Mouse (Mus musculus): ENCODE data around the gene Olfr153. TPM values are rescaled to one million over a fixed set of nuclear protein-coding genes. Genes with fewer than 3 reads are reported as not detected.

The Olfr153 gene
- total RNA-seq (2023), result not detected in 2 replicates

GRCm38 (mm10) chr2:87531496-87531895 lies at the start of gene Olfr153:
Olfr153 (plus strand) TSS chr2:87531796.

GRCm38 (mm10) chr2:87496993-87497392 lies 34.6 kb upstream of the Olfr153 start, which contains the start of gene Pramel7:
Pramel7 (minus strand) TSS chr2:87497093.

GRCm38 (mm10) chr2:87506265-87506664 lies 25.3 kb upstream of the Olfr153 start, which contains the start of gene Pramel6:
Pramel6 (plus strand) TSS chr2:87506565.

GRCm38 (mm10) chr2:87545442-87545841 lies 13.8 kb downstream of the Olfr153 start, which contains the start of gene Olfr1128:
Olfr1128 (minus strand) TSS chr2:87545542.

GRCm38 (mm10) chr2:87573602-87574001 lies 42.0 kb downstream of the Olfr153 start, which contains the start of gene Olfr1129:
Olfr1129 (plus strand) TSS chr2:87573902.

Other genes starting within 250 kb of the Olfr153 start
- gene Olfr1118, start 224.2 kb upstream of the Olfr153 start, total RNA-seq (2023), result not detected in 2 replicates
- gene Olfr1120, start 177.0 kb upstream of the Olfr153 start, total RNA-seq (2023), result not detected in 2 replicates
- not detected in 2 replicates for gene Olfr1121, start 161.9 kb upstream of the Olfr153 start, total RNA-seq (2023)
- gene Olfr1122, start 145.9 kb upstream of the Olfr153 start, total RNA-seq (2023), result 0.07 TPM in 1 of 2 replicates, not detected in the other
- gene Olfr1123, start 115.2 kb upstream of the Olfr153 start, total RNA-seq (2023), result not detected in 2 replicates
- gene Olfr1124, start 101.5 kb upstream of the Olfr153 start, total RNA-seq (2023), result not detected in 2 replicates
- gene Olfr1126, start 77.8 kb upstream of the Olfr153 start, total RNA-seq (2023), result not detected in 2 replicates
- gene Pramel7, start 34.7 kb upstream of the Olfr153 start, total RNA-seq (2023), result not detected in 2 replicates
- not detected in 2 replicates for gene Pramel6, start 25.2 kb upstream of the Olfr153 start, total RNA-seq (2023)
- gene Olfr1128, start 13.7 kb downstream of the Olfr153 start, total RNA-seq (2023), result not detected in 2 replicates
- gene Olfr1129, start 42.1 kb downstream of the Olfr153 start, total RNA-seq (2023), result not detected in 2 replicates
- gene Olfr1130, start 74.4 kb downstream of the Olfr153 start, total RNA-seq (2023), result not detected in 2 replicates
- gene Olfr1131, start 95.3 kb downstream of the Olfr153 start, total RNA-seq (2023), result not detected in 2 replicates
- gene Olfr1132, start 105.7 kb downstream of the Olfr153 start, total RNA-seq (2023), result not detected in 2 replicates
- gene Olfr1133, start 115.6 kb downstream of the Olfr153 start, total RNA-seq (2023), result not detected in 2 replicates
- not detected in 2 replicates for gene Olfr1134, start 126.7 kb downstream of the Olfr153 start, total RNA-seq (2023)
- gene Olfr1135, start 141.9 kb downstream of the Olfr153 start, total RNA-seq (2023), result not detected in 2 replicates
- gene Olfr1136, start 162.2 kb downstream of the Olfr153 start, total RNA-seq (2023), result not detected in 2 replicates
- gene Olfr1137, start 181.4 kb downstream of the Olfr153 start, total RNA-seq (2023), result not detected in 2 replicates
- gene Olfr1138, start 208.2 kb downstream of the Olfr153 start, total RNA-seq (2023), result not detected in 2 replicates
- not detected in 2 replicates for gene Olfr1140, start 212.0 kb downstream of the Olfr153 start, total RNA-seq (2023)
- not detected in 2 replicates for gene Olfr1141, start 222.2 kb downstream of the Olfr153 start, total RNA-seq (2023)
- gene Olfr152, start 247.7 kb downstream of the Olfr153 start, total RNA-seq (2023), result not detected in 2 replicates